Mouse (Mus musculus) cortical plate, adult 2 months (tissue): ENCODE results near the gene Atf7ip. TPM values are rescaled to one million over a fixed set of nuclear protein-coding genes. Genes with fewer than 3 reads are reported as not detected.

Experiments used
- H3K27ac ChIP-seq: fragments of 200-500 bp; 2 replicates; pipeline ENCODE4 v1.5.1; 2012; ENCODE audit warnings: low read length, control low read depth, inconsistent platforms; ENCODE audit not compliant: insufficient read depth
- H3K4me1 ChIP-seq: fragments of 200-500 bp; 2 replicates; pipeline ENCODE4 v1.6.1; 2011; ENCODE audit warnings: low read length; ENCODE audit not compliant: control insufficient read depth, insufficient read depth
- H3K4me3 ChIP-seq: fragments of 200-500 bp; 2 replicates; pipeline ENCODE4 v1.5.1; 2011; ENCODE audit warnings: mild to moderate bottlenecking, low read length, control low read depth; ENCODE audit not compliant: insufficient read depth
- CTCF ChIP-seq: fragments of 200-500 bp; IDR thresholded peaks from 2 replicates; pipeline ENCODE4 v1.5.1; 2011; ENCODE audit warnings: mild to moderate bottlenecking, control low read depth, low read length; ENCODE audit not compliant: insufficient read depth; ENCODE audit errors: extremely low read depth
- POLR2A ChIP-seq: fragments of 200-500 bp; IDR thresholded peaks from 2 replicates; pipeline ENCODE4 v1.6.1; 2011; ENCODE audit warnings: mild to moderate bottlenecking, low read length, control low read depth; ENCODE audit not compliant: insufficient read depth; ENCODE audit errors: extremely low read depth
- polyA plus RNA-seq: library from polyadenylated mRNA; depleted of rRNA; stranded (reverse); fragments of >200 nt; gene quantifications from 2 replicates; pipeline ENCODE4 v1.2.3, GENCODE M21; 2012

The Atf7ip gene
- polyA plus RNA-seq, 1 experiment, result 39.5 TPM

GRCm38 (mm10) chr6:136548041-136548770 is 42.2 kb downstream of the Atf7ip start:
- Histone ChIP-seq H3K4me1 (peaks cover 9% of the 10 kb centered on the region), H3K27ac (peak overlapping the region; percentile 90), H3K4me3 (no peak overlapping the region)
- TF ChIP-seq POLR2A, result no peak
- no peak for TF ChIP-seq CTCF

GRCm38 (mm10) chr6:136548796-136549195 is 42.8 kb downstream of the Atf7ip start:
- no peak overlapping the region for H3K4me3 ChIP-seq
- no peak for TF ChIP-seq POLR2A
- no peak for TF ChIP-seq CTCF
- H3K27ac ChIP-seq, result 0 out of 2 replicates have a peak overlapping the region, but pooled peaks have one; percentile 14
- H3K4me1 ChIP-seq, result peaks cover 6% of the 10 kb centered on the region

GRCm38 (mm10) chr6:136549606-136550005 is 43.6 kb downstream of the Atf7ip start:
- Histone ChIP-seq H3K4me3 (no peak overlapping the region), H3K4me1 (peaks cover 6% of the 10 kb centered on the region), H3K27ac (peak overlapping the region; percentile 33; the same call in 1 of the 2 replicates)
- TF ChIP-seq POLR2A (no peak), CTCF (no peak)

GRCm38 (mm10) chr6:136550596-136551304 is 44.8 kb downstream of the Atf7ip start:
- TF ChIP-seq POLR2A (no peak), CTCF (no peak)
- Histone ChIP-seq H3K27ac (peak overlapping the region; percentile 85; the same call in 1 of the 2 replicates), H3K4me3 (peak overlapping the region; percentile 34; the same call in 1 of the 2 replicates), H3K4me1 (peaks cover 7% of the 10 kb centered on the region)

- Histone ChIP-seq H3K27ac (peak overlapping the region; percentile 67; the same call in 1 of the 2 replicates), H3K4me1 (peaks cover 8% of the 10 kb centered on the region), H3K4me3 (peak overlapping the region; percentile 34)
- TF ChIP-seq CTCF, result no peak
- no peak for TF ChIP-seq POLR2A
Observed at GRCm38 (mm10) chr6:136551550-136552109, 45.7 kb downstream of the Atf7ip start.

- Histone ChIP-seq H3K27ac (no peak overlapping the region), H3K4me1 (peaks cover 9% of the 10 kb centered on the region), H3K4me3 (no peak overlapping the region)
- TF ChIP-seq POLR2A (no peak), CTCF (no peak)
Observed at GRCm38 (mm10) chr6:136553156-136553555, 47.2 kb downstream of the Atf7ip start.

- Histone ChIP-seq H3K4me3 (no peak overlapping the region), H3K4me1 (peaks cover 9% of the 10 kb centered on the region), H3K27ac (peak overlapping the region; percentile 9)
- TF ChIP-seq POLR2A (no peak), CTCF (no peak)
Observed at GRCm38 (mm10) chr6:136553767-136554569, 48.0 kb downstream of the Atf7ip start.

- peaks cover 12% of the 10 kb centered on the region for H3K4me1 ChIP-seq
- no peak overlapping the region for H3K27ac ChIP-seq
- TF ChIP-seq POLR2A (no peak), CTCF (no peak)
- peak overlapping the region; percentile 11; the same call in 1 of the 2 replicates for H3K4me3 ChIP-seq
Observed at GRCm38 (mm10) chr6:136554774-136555522, 49.0 kb downstream of the Atf7ip start.
